Mouse (Mus musculus) granulocyte monocyte progenitor cell, adult 5-6 weeks (primary cell): Measurements from ENCODE around the gene Mlycd. TPM values are rescaled to one million over a fixed set of nuclear protein-coding genes. Genes with fewer than 3 reads are reported as not detected.

Experiments used
- ATAC-seq: replicated peaks from 2 replicates; pipeline ENCODE4 v1.8.0; 2016; ENCODE audit warnings: mild to moderate bottlenecking, moderate TSS enrichment, inconsistent platforms; ENCODE audit not compliant: poor library complexity, severe bottlenecking
- total RNA-seq, 2 experiments: library from RNA; stranded (forward) in 1 of 2; stranded (reverse) in 1 of 2; fragments of 200-712, 200-1000 nt in 1 of 2; fragments of >200 nt in 1 of 2; fragmentation: Nextera tagmentation in 1 of 2; gene quantifications; 2 replicates each; pipeline ENCODE4 v1.2.3; 2014 to 2017

The Mlycd gene
- total RNA-seq, 2 experiments from 2014 or later, result 10.4 to 17.4 TPM

GRCm38 (mm10) chr8:119451131-119451530, 56.5 kb downstream of the Mlycd start:
- no peak for ATAC-seq

DNA sequence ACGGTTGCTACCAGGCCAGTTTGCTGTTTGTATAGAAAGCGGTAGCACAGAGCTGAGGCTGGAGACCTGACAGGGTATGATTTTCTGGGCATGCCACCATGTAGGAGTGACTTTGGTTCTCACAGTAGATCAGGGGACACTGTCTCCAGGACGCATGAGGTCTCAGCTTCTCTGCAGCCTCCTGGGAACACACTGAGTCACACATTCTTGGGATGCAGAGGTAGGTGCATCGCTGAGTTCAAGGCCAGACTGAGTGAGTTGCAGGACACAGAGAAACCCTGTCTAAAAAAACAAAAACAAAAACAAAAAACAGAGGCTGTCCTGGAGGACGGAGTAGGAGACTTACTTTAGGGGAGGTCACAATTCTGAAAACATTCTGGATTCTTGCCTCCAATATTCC, 58.2 kb downstream of the Mlycd start:
- ATAC-seq, result no peak

DNA sequence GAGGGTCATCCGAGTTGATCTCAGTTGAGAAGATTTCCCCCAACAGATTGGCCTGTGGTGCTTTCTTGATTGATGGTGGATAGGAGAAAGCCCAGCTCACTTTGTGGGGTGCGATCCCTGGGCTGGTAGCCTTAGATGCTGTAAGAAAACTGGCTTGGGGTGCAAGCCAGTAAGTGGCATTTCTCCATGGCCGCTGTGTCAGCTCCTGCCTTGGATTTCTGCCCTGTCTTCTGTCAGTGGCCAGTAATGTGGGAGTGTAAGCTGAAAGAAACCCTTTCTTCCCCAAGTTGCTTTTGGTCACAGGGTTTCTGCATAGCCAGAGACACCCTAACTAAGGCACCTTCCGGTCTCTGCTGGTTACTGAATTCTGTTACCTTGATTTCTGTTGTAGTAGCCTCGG, 61.4 kb downstream of the Mlycd start:
- no peak for ATAC-seq

GRCm38 (mm10) chr8:119459724-119460123, 65.0 kb downstream of the Mlycd start:
- no peak for ATAC-seq

Other genes with a start within 250 kb of the Mlycd start
- gene Hsbp1, start 50.4 kb upstream of the Mlycd start, total RNA-seq (2014; fragmentation: Nextera tagmentation), result 128 and 172 TPM in 2 replicates
- gene Hsbp1, start 50.4 kb upstream of the Mlycd start, total RNA-seq (2017), result 97.7 and 102 TPM in 2 replicates
- 1.0 and 4.3 TPM in 2 replicates for gene Osgin1, start 39.2 kb downstream of the Mlycd start, total RNA-seq (2014; fragmentation: Nextera tagmentation)
- 0.93 and 1.8 TPM in 2 replicates for gene Osgin1, start 39.2 kb downstream of the Mlycd start, total RNA-seq (2017)
- not detected in 2 replicates for gene Necab2, start 51.8 kb downstream of the Mlycd start, total RNA-seq (2014; fragmentation: Nextera tagmentation)
- not detected in 2 replicates for gene Necab2, start 51.8 kb downstream of the Mlycd start, total RNA-seq (2017)
- gene Slc38a8, start 106.8 kb downstream of the Mlycd start, total RNA-seq (2014; fragmentation: Nextera tagmentation), result not detected in 2 replicates
- not detected in 2 replicates for gene Slc38a8, start 106.8 kb downstream of the Mlycd start, total RNA-seq (2017)
- 56.5 and 57.3 TPM in 2 replicates for gene Mbtps1, start 163.9 kb downstream of the Mlycd start, total RNA-seq (2014; fragmentation: Nextera tagmentation)
- 44.0 and 46.6 TPM in 2 replicates for gene Mbtps1, start 163.9 kb downstream of the Mlycd start, total RNA-seq (2017)
- gene Hsdl1, start 180.3 kb downstream of the Mlycd start, total RNA-seq (2014; fragmentation: Nextera tagmentation), result 23.8 and 29.1 TPM in 2 replicates
- gene Hsdl1, start 180.3 kb downstream of the Mlycd start, total RNA-seq (2017), result 34.7 and 50.2 TPM in 2 replicates
- gene Dnaaf1, start 180.4 kb downstream of the Mlycd start, total RNA-seq (2014; fragmentation: Nextera tagmentation), result not detected in 2 replicates
- 0.13 TPM in 1 of 2 replicates, not detected in the other for gene Dnaaf1, start 180.4 kb downstream of the Mlycd start, total RNA-seq (2017)
- 3.0 and 13.8 TPM in 2 replicates for gene Taf1c, start 210.3 kb downstream of the Mlycd start, total RNA-seq (2014; fragmentation: Nextera tagmentation)
- gene Taf1c, start 210.3 kb downstream of the Mlycd start, total RNA-seq (2017), result 6.8 and 11.0 TPM in 2 replicates
- gene Adad2, start 217.9 kb downstream of the Mlycd start, total RNA-seq (2014; fragmentation: Nextera tagmentation), result not detected in 2 replicates
- gene Adad2, start 217.9 kb downstream of the Mlycd start, total RNA-seq (2017), result not detected in 2 replicates
- gene Kcng4, start 240.8 kb downstream of the Mlycd start, total RNA-seq (2014; fragmentation: Nextera tagmentation), result not detected in 2 replicates
- gene Kcng4, start 240.8 kb downstream of the Mlycd start, total RNA-seq (2017), result not detected in 2 replicates